Mouse (Mus musculus): ENCODE data around the gene Kri1.
"Not testable (repeated sequence)": the region's sequence is repeated elsewhere in the genome, so short reads cannot be mapped to it uniquely, and the experiment has no call there.

Gene Kri1

GRCm38 (mm10) chr9:21241343-21241742 lies 46.4 kb downstream of the Kri1 start:
- DNase-seq = peak; percentile 90 to 92

GRCm38 (mm10) chr9:21239465-21239848 lies 48.3 kb downstream of the Kri1 start:
- DNase-seq = no peak

DNA sequence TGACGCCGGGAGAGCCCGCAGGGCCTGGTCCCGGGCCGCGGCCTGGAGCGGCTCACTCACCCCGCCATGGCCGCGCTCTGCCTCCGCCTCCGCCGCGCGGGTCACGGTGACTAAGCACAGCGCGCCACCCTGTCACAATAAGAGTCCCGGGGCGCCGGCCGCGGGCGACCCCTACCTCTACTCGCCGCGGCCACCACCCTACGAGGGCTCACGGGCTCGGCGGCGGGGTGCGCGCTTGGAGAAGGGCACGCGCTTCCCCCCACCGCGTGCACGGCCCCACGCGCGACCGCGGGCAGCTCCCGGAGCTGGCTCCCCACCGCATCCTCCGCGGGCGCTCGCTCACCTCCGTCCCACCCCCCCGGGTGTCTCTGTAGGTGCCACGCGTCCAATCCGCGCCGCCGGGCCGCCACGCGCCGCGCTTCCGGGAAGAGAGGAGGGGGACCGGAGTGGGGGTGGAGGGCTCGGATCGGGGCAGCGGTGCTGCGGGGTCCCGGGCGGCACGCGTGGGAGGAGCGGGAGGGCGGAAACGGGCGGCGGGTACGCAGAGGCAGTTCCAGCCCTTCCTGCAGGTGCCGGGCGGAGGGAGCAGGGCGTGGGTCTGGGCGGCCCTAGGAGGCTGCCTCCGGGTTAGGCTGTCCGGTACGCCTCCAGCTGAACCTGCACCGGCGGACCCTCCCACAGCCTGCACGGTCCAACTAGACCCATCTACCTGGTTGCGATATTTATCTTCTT lies 48.9 kb downstream of the Kri1 start, which contains the start of gene Keap1:
TSS of gene Keap1 (minus strand) at position 629 of the 732 bp plus-strand sequence.
- peak; percentile 88 to 93 for DNase-seq

GRCm38 (mm10) chr9:21238004-21238732 lies 49.6 kb downstream of the Kri1 start:
- peak in 1 of 2 experiments; percentile 52 for DNase-seq

DNA sequence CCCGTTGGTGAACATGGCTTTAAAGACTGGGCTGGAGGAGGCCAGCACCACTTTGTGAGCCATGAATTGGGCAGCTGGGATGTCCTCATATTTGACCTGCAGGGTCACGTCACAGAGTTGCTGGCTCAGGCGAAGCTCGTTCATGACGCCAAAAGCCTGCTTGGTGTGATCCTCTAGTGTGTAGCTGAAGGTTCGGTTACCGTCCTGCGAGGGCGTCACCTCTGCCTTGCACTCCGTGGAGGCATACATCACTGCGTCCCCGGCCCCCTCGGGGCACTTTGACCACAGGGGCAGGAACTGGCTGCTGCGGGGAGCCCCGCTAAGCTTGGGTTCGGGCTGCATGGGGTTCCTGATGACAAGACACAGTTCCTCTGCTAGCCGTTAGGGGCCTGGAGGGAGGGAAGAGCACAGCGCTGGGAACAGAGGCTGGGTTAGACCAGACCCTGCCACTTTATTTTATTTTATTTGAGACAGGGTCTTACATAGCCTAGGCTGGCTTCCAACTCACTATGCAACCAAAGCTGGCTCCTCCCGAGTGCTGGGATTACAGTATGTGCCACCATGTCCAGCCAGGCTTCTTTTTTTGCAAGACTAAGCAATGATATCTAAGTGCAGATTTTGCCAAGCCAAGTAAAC lies 50.3 kb downstream of the Kri1 start:
- DNase-seq = peak; percentile 43 to 60

- peak in 1 of 2 experiments; percentile 38 for DNase-seq
Observed at GRCm38 (mm10) chr9:21236991-21237367, 50.8 kb downstream of the Kri1 start.

DNA sequence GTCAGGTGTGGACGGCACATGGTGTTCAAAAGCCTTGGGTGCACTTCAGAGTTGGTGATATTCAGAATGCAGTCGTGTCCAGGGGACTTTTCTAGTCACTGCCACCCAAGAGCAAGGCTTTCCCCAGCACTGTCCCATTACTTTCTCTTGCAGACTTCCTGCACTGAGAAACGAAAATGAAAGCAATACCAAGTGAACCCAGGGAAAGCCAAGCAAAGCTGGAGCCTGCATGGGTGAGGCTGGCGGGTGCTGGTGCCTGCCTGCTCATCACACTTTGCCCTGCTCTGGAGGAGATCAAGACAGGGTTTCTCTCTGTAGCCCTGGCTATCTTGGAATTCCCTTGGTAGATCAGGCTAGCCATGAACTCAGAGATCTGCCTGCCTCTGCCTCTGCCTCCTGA lies 52.4 kb downstream of the Kri1 start:
- DNase-seq = no peak

GRCm38 (mm10) chr9:21233805-21234204 lies 54.0 kb downstream of the Kri1 start:
- no peak for DNase-seq

- no peak for DNase-seq
Observed at GRCm38 (mm10) chr9:21233366-21233765, 54.4 kb downstream of the Kri1 start.

DNA sequence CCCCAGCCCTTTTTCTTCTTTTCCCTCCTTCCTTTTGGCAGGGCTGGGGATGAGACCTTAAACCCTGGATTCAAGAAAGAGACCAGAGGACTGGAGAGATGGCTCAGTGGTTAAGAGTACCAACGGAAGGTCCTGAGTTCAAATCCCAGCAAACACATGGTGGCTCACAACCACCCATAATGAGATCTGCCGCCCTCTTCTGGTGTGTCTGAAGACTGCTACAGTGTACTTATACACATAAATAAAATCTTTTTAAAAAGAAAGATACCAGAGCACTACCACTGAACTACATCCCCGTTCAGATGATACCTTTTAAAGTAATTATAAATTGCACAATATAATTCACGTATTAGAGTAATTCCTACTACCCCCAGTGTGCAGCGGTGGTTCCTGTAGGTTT lies 54.9 kb downstream of the Kri1 start:
- no peak for DNase-seq

DNA sequence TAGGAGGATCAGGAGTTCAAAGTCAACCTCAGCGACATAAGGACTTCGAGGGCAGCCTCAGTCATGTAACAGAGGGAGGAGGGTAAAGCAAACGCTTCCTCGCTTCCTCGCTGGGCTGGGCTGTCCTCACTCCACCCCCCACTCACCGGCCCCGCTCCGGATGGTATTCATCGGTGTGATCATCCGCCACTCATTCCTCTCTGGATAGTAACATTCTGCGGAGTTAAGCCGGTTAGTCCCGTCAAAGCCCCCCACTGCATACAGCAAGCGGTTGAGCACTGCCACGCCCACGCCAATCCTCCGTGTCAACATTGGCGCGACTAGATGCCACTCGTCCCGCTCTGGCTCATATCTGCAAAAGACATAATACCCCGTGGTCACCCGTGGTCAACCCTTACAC lies 56.2 kb downstream of the Kri1 start:
- DNase-seq = no peak

DNA sequence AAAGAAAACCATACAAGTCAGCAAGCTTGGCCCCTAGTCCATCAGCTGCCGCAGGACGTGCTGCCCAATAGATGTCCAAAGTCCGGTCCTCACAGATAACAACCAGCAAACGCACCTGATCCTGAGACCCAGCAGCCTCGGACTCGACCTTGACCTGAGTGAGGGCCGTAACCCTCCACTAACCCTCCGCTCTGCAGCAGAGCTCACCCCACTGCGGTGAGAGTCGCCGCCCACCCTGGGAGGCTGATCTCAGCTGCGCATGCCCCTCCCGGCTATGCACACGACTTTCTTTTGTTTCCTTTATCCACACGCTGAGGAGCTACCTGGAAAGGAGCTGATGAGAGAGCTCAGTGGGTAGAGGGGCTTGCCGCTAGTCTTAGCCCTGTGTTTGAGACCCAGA lies 60.4 kb downstream of the Kri1 start:
- peak; percentile 39 to 58 for DNase-seq

GRCm38 (mm10) chr9:21225415-21225758 lies 62.4 kb downstream of the Kri1 start:
- no peak for DNase-seq

- DNase-seq = peak; percentile 47 to 64
Observed at GRCm38 (mm10) chr9:21224576-21225414, 63.0 kb downstream of the Kri1 start.

DNA sequence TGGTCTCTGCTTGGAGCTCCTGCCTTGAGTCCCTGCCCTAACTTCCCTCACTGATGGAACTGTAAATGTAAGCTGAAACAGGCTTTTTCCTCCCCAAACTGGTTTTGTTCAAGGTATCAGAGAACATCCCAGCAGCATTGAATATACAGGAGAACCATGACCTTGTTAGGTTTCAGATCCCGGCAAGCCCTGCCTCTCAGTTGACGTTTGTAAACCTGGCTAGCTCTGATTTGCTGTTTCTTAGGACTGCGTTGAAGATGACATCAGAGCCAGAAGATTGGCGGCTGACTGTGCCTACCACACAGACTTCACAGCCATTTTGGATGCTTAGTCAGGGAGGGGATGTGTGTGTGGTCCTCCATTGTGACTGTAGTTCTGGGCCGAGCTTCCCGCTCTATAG lies 63.9 kb downstream of the Kri1 start:
- no peak for DNase-seq

GRCm38 (mm10) chr9:21223490-21223889 lies 64.3 kb downstream of the Kri1 start:
- not testable (repeated sequence) for DNase-seq
